Mouse (Mus musculus): Measurements from ENCODE around the gene Acp4. TPM values are rescaled to one million over a fixed set of nuclear protein-coding genes. Genes with fewer than 3 reads are reported as not detected.
"Not testable (repeated sequence)": the region's sequence is repeated elsewhere in the genome, so short reads cannot be mapped to it uniquely, and the experiment has no call there.

Gene Acp4
- total RNA-seq (2021): not detected

- DNase-seq: no peak
Measured at GRCm38 (mm10) chr7:44257278-44257677, at the start of gene Acp4. TSS of gene Acp4 (minus strand) at chr7:44257378.

GRCm38 (mm10) chr7:44306516-44307240 is 49.5 kb upstream of the Acp4 start, which contains the start of gene Clec11a:
TSS of gene Clec11a (minus strand) at chr7:44306902.
- no peak for DNase-seq

- DNase-seq: no peak
Measured at GRCm38 (mm10) chr7:44305686-44306085, 48.5 kb upstream of the Acp4 start.

GRCm38 (mm10) chr7:44304775-44305641 is 47.8 kb upstream of the Acp4 start:
- DNase-seq: peak; percentile 97

GRCm38 (mm10) chr7:44304463-44304774 is 47.2 kb upstream of the Acp4 start:
- no peak for DNase-seq

GRCm38 (mm10) chr7:44303346-44304340 is 46.5 kb upstream of the Acp4 start:
- DNase-seq: no peak

GRCm38 (mm10) chr7:44297501-44297900 is 40.3 kb upstream of the Acp4 start:
- DNase-seq: not testable (repeated sequence)

GRCm38 (mm10) chr7:44291418-44291817 is 34.2 kb upstream of the Acp4 start:
- DNase-seq: no peak

GRCm38 (mm10) chr7:44290986-44291385 is 33.8 kb upstream of the Acp4 start:
- DNase-seq: no peak

GRCm38 (mm10) chr7:44287760-44288159 is 30.6 kb upstream of the Acp4 start:
- no peak for DNase-seq

- no peak for DNase-seq
Measured at GRCm38 (mm10) chr7:44281586-44281985, 24.4 kb upstream of the Acp4 start.

GRCm38 (mm10) chr7:44280959-44281358 is 23.8 kb upstream of the Acp4 start:
- no peak for DNase-seq

- peak in 1 of 2 experiments; percentile 29 for DNase-seq
Measured at GRCm38 (mm10) chr7:44277250-44277622, 20.1 kb upstream of the Acp4 start.

- no peak for DNase-seq
Measured at GRCm38 (mm10) chr7:44276461-44277249, 19.5 kb upstream of the Acp4 start.

GRCm38 (mm10) chr7:44275546-44275945 is 18.4 kb upstream of the Acp4 start:
- no peak for DNase-seq

GRCm38 (mm10) chr7:44274096-44274495 is 16.9 kb upstream of the Acp4 start:
- no peak for DNase-seq

GRCm38 (mm10) chr7:44273446-44273845 is 16.3 kb upstream of the Acp4 start:
- no peak for DNase-seq

- DNase-seq: no peak
Measured at GRCm38 (mm10) chr7:44272546-44272945, 15.4 kb upstream of the Acp4 start.

- no peak for DNase-seq
Measured at GRCm38 (mm10) chr7:44271309-44271708, 14.1 kb upstream of the Acp4 start.

- no peak for DNase-seq
Measured at GRCm38 (mm10) chr7:44269397-44269796, 12.2 kb upstream of the Acp4 start.

- DNase-seq: no peak
Measured at GRCm38 (mm10) chr7:44268117-44268516, 10.9 kb upstream of the Acp4 start.
